Mouse (Mus musculus) embryonic fibroblast, embryonic 13.5 days (primary cell): ENCODE measurements at regions not wholly inside any gene's neighbourhood (a gene's known extent, or its start where the extent isn't known, plus 50 kb on each side); places are given as distances from the start of the nearest gene placed in this dataset.

Source experiments
- CTCF ChIP-seq: IDR thresholded peaks from 2 replicates; pipeline ENCODE4 v1.5.1; 2011; ENCODE audit warnings: mild to moderate bottlenecking, control low read depth, low read length, moderate library complexity, borderline replicate concordance; ENCODE audit not compliant: insufficient read depth
- POLR2A ChIP-seq: IDR thresholded peaks from 2 replicates; pipeline ENCODE4 v1.6.1; 2011; ENCODE audit warnings: low read depth, mild to moderate bottlenecking, control low read depth, low read length, moderate library complexity

- no peak for TF ChIP-seq CTCF
- no peak for TF ChIP-seq POLR2A
These were observed 224.0 kb downstream of the Gm765 start for GRCm38 (mm10) chr6:98118355-98119150.
